Mouse (Mus musculus): ENCODE results near the gene Cenpb. TPM values are rescaled to one million over a fixed set of nuclear protein-coding genes. Genes with fewer than 3 reads are reported as not detected.

The Cenpb gene
- polyA plus RNA-seq, 1 experiment from 2014 or later: 9.7 TPM

DNA sequence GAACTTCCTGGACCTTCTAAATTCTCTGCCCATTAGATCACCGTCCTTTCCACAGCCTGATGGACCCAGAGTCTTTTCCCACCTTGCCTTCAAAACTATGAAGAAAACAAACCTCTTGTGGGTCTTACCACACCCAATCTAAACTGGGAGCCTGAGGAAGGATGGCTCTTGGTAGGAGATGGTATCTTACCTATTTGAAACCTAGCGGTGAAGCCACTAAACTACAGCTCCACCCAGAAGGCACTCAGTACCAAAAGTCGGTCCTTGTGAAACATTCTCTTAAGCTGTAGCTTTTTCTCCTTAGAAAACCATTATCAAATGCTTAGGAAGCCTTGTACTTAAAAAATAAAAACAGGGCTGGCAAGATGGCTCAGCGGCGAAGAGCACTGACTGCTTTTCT lies 8.4 kb upstream of the Cenpb start:
- DNase-seq (ENCODE audit: low spot score): no peak
- Histone ChIP-seq H3K36me3 (ENCODE audit: control insufficient read depth, insufficient read depth, low read length) (peaks cover 17% of the 10 kb centered on the region), H3K9me3 (replicated peaks; ENCODE audit: control insufficient read depth, low read length) (no peaks in the 10 kb centered on the region), H3K9ac (ENCODE audit: low read length) (no peak overlapping the region), H3K27me3 (replicated peaks; ENCODE audit: control insufficient read depth, insufficient read depth, low read length) (no peaks in the 10 kb centered on the region), H3K4me2 (ENCODE audit: low read length) (peak overlapping the region; percentile 82), H3K4me1 (ENCODE audit: control insufficient read depth, insufficient read depth, low read length) (peaks cover 26% of the 10 kb centered on the region), H3K4me3 (ENCODE audit: low read depth, low read length) (no peak overlapping the region), H3K27ac (ENCODE audit: low read depth, low read length) (no peak overlapping the region)
- ATAC-seq: no peak
- WGBS: 95% methylated on average over 5 of the region's 5 CpGs

DNA sequence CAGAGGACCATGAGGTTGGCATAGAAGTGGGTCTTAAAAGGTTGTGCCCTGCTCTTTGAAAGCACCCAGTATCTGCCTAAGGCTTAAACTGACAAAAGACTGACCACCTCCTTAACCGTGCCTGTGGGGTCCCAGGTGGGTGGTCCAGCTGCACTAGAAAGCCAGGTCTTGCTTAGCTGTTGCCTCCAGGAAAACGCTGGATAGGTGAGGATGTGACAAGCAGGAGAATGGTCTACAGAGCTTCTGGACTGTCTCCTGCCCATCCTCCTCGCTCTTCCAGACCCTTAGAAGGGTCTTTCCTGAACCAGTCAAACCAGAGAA lies 7.7 kb upstream of the Cenpb start:
- 8% methylated on average over 3 of the region's 3 CpGs for WGBS
- H3K9me3 ChIP-seq (replicated peaks; ENCODE audit: control insufficient read depth, low read length): no peaks in the 10 kb centered on the region
- DNase-seq (ENCODE audit: low spot score) (no peak), ATAC-seq (no peak)
- H3K27me3 ChIP-seq (replicated peaks; ENCODE audit: control insufficient read depth, insufficient read depth, low read length): no peaks in the 10 kb centered on the region
- H3K9ac ChIP-seq (ENCODE audit: low read length): peak overlapping the region; percentile 78
- H3K27ac ChIP-seq (ENCODE audit: low read depth, low read length): no peak overlapping the region
- peaks cover 9% of the 10 kb centered on the region for H3K36me3 ChIP-seq (ENCODE audit: control insufficient read depth, insufficient read depth, low read length)
- peak overlapping the region; percentile 82 for H3K4me2 ChIP-seq (ENCODE audit: low read length)
- peak overlapping the region; percentile 60 for H3K4me3 ChIP-seq (ENCODE audit: low read depth, low read length)
- peaks cover 26% of the 10 kb centered on the region for H3K4me1 ChIP-seq (ENCODE audit: control insufficient read depth, insufficient read depth, low read length)

DNA sequence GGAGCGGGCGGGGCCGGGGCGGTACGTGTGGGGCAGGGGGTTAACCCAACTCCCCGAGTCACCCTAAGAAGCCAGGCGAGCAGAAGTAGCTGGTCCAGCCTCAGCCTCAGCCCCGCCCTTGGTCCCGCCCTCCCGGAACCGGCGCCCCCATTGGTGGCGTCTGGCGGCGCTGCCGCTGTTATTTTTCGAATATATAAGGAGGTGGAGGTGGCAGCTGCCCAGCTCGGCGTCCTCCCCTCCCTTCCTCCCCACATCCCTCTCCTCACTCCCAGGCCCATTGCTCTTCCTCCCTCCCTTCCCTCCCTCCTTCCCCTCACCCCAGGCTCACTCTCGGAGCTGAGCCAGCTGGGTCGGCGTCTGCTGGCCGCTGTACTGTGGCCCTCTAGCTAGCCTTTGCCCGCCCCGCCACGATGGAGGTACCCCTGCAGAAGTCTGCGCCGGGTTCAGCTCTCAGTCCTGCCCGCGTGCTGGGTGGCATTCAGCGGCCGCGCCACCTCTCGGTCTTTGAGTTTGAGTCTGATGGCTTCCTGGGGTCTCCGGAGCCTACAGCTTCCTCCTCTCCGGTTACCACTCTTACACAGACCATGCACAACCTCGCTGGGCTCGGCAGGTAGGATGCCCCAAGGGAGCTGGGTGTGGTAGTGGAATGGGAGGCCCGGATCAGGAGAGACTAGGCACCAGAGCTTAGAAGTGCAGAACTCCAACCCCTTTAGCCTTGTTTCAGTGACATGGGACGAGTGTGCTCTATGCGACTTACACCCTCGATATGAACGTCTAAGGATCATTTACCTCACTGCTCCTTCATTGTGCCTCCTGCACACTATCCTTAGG lies 7.1 kb upstream of the Cenpb start, which contains the start of the genes Cdc25b and Spef1:
Gene Cdc25b, plus strand, starts transcription at position 179 of the 831 bp plus-strand sequence.
Gene Spef1, minus strand, starts transcription at position 512 of the 831 bp plus-strand sequence.
- Histone ChIP-seq H3K4me3 (ENCODE audit: low read depth, low read length) (peak within 1 kb of the TSS; percentile 60), H3K36me3 (ENCODE audit: control insufficient read depth, insufficient read depth, low read length) (peaks cover 7% of the 10 kb centered on the region; the same call in 1 of the 2 replicates), H3K9ac (ENCODE audit: low read length) (peak within 1 kb of the TSS; percentile 78), H3K27ac (ENCODE audit: low read depth, low read length) (peak within 1 kb of the TSS; percentile 67), H3K4me1 (ENCODE audit: control insufficient read depth, insufficient read depth, low read length) (peaks cover 26% of the 10 kb centered on the region), H3K27me3 (replicated peaks; ENCODE audit: control insufficient read depth, insufficient read depth, low read length) (no peaks in the 10 kb centered on the region), H3K4me2 (ENCODE audit: low read length) (peak within 1 kb of the TSS; percentile 82), H3K9me3 (replicated peaks; ENCODE audit: control insufficient read depth, low read length) (no peaks in the 10 kb centered on the region)
- DNase-seq (ENCODE audit: low spot score) (peak; percentile 88), ATAC-seq (peak; percentile 87)
- WGBS: under 1% methylated on average over 43 of the region's 43 CpGs

DNA sequence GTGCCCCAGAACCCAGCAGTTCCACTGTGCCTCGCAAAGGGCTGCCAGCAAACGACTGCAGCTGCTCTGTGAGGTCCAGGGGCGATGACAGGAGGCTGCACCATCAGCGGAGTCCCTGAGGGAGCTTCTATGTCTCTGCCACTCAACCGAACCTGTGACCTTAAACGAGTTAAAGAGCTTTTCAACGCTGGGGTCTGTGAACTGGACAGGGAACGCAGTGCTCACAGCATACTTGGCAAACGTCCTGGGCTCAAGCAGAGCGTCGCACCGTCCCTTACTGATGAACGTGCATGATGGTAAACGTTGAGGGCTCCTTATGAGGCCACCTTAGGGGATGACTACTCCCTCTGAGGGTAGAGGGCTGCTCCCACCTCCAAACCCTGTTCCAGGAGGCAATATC lies 6.5 kb upstream of the Cenpb start:
- DNase-seq (ENCODE audit: low spot score) (no peak), ATAC-seq (0 out of 2 replicates have a peak, but pooled peaks have one; percentile 0)
- Histone ChIP-seq H3K4me3 (ENCODE audit: low read depth, low read length) (peak overlapping the region; percentile 60), H3K27ac (ENCODE audit: low read depth, low read length) (no peak overlapping the region), H3K9ac (ENCODE audit: low read length) (peak overlapping the region; percentile 78), H3K36me3 (ENCODE audit: control insufficient read depth, insufficient read depth, low read length) (peaks cover under 1% of the 10 kb centered on the region; the same call in 1 of the 2 replicates), H3K4me2 (ENCODE audit: low read length) (peak overlapping the region; percentile 82), H3K27me3 (replicated peaks; ENCODE audit: control insufficient read depth, insufficient read depth, low read length) (no peaks in the 10 kb centered on the region), H3K4me1 (ENCODE audit: control insufficient read depth, insufficient read depth, low read length) (peaks cover 24% of the 10 kb centered on the region), H3K9me3 (replicated peaks; ENCODE audit: control insufficient read depth, low read length) (no peaks in the 10 kb centered on the region)
- WGBS: 2% methylated on average over 14 of the region's 14 CpGs

DNA sequence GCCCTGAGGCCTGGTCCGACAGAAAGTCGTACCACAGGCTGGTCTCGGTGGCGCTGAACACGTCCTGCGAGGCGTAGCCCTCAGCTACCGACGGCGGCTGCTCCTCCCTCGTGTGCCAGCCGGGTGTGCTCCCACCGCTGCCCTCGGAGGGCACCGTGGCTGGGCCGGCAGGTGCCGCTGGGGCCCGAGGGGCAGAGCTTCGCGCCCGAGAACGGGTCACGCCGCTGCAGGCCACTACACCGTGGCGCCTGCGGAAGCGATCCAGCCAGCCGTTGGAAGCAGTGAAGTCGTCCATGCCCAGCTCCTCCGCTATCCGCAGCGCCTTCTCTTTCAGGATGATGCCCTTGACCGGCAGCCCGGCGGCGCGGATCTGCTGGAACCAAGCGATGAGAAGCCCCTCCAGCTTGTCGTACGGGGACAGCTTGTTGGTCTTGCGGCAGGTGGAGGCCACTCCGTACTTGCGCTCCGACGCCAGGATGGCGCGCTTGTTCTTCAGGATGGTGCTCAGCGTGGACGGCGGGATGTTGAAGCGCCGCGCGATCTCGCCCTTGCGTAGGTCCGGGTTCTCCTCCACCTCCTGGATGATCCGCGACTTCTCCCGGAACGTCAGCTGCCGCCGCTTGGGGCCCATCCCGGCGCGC lies 501 bp downstream of the Cenpb start:
- peak; percentile 75 for DNase-seq (ENCODE audit: low spot score)
- peaks cover 11% of the 10 kb centered on the region for H3K36me3 ChIP-seq (ENCODE audit: control insufficient read depth, insufficient read depth, low read length)
- H3K27me3 ChIP-seq (replicated peaks; ENCODE audit: control insufficient read depth, insufficient read depth, low read length): no peaks in the 10 kb centered on the region
- peak; percentile 53 for ATAC-seq
- H3K4me1 ChIP-seq (ENCODE audit: control insufficient read depth, insufficient read depth, low read length): peaks cover 30% of the 10 kb centered on the region
- H3K27ac ChIP-seq (ENCODE audit: low read depth, low read length): peak overlapping the region; percentile 96
- WGBS: under 1% methylated on average over 65 of the region's 67 CpGs
- H3K9ac ChIP-seq (ENCODE audit: low read length): peak overlapping the region; percentile 96
- peak overlapping the region; percentile 91 for H3K4me3 ChIP-seq (ENCODE audit: low read depth, low read length)
- peak overlapping the region; percentile 69 for H3K4me2 ChIP-seq (ENCODE audit: low read length)
- no peaks in the 10 kb centered on the region for H3K9me3 ChIP-seq (replicated peaks; ENCODE audit: control insufficient read depth, low read length)

DNA sequence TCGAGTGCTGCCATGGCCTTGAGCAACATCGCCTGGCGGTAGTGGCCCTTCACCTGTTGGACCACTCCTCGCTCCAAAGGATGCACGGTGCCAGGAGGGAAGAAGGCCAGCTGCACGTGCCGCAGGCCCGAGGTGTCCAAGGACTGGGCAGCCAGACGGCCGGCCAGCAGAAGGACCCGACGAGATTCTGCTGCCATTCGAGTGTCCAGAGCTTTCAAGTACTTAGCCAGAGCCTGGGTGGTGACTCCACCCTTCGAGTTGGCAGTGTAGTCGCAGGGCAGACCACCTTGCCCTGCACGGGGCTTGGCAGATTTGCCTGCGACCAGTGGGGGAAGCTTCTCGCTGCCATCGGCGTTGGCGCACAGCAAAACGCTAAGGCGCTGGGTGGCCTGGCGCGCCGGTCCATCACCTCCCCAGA lies 1.0 kb downstream of the Cenpb start:
- ATAC-seq (0 out of 2 replicates have a peak, but pooled peaks have one; percentile 1), DNase-seq (ENCODE audit: low spot score) (peak; percentile 32)
- Histone ChIP-seq H3K4me3 (ENCODE audit: low read depth, low read length) (peak overlapping the region; percentile 91), H3K9me3 (replicated peaks; ENCODE audit: control insufficient read depth, low read length) (no peaks in the 10 kb centered on the region), H3K36me3 (ENCODE audit: control insufficient read depth, insufficient read depth, low read length) (peaks cover 11% of the 10 kb centered on the region), H3K27me3 (replicated peaks; ENCODE audit: control insufficient read depth, insufficient read depth, low read length) (no peaks in the 10 kb centered on the region), H3K4me1 (ENCODE audit: control insufficient read depth, insufficient read depth, low read length) (peaks cover 36% of the 10 kb centered on the region), H3K9ac (ENCODE audit: low read length) (peak overlapping the region; percentile 96), H3K27ac (ENCODE audit: low read depth, low read length) (peak overlapping the region; percentile 96), H3K4me2 (ENCODE audit: low read length) (peak overlapping the region; percentile 69)
- 24% methylated on average over 26 of the region's 26 CpGs for WGBS

DNA sequence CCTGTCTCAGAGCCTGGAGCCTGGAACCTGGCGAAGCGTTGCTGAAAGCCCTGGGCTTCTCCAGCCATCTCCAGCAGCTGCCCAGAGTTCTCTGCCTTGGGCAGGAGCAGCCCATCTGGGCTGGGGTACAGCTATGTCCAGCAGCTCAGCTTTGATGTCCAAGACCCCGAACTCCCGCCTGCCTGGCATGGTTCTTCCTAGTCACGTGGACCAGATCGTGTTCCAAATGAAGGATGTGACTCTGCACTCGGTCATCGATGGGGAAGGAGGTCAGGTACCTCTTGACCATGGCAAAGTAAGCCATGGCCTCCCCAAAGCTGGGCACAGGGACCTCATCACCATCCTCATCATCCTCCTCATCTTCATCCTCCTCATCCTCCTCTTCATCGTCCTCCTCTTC lies 1.9 kb downstream of the Cenpb start:
- no peak for DNase-seq (ENCODE audit: low spot score)
- peaks cover 11% of the 10 kb centered on the region for H3K36me3 ChIP-seq (ENCODE audit: control insufficient read depth, insufficient read depth, low read length)
- H3K27me3 ChIP-seq (replicated peaks; ENCODE audit: control insufficient read depth, insufficient read depth, low read length): no peaks in the 10 kb centered on the region
- peak overlapping the region; percentile 69 for H3K4me2 ChIP-seq (ENCODE audit: low read length)
- no peaks in the 10 kb centered on the region for H3K9me3 ChIP-seq (replicated peaks; ENCODE audit: control insufficient read depth, low read length)
- H3K9ac ChIP-seq (ENCODE audit: low read length): peak overlapping the region; percentile 51
- peak overlapping the region; percentile 91 for H3K4me3 ChIP-seq (ENCODE audit: low read depth, low read length)
- H3K4me1 ChIP-seq (ENCODE audit: control insufficient read depth, insufficient read depth, low read length): peaks cover 36% of the 10 kb centered on the region
- 88% methylated on average over 9 of the region's 9 CpGs for WGBS
- no peak for ATAC-seq
- no peak overlapping the region for H3K27ac ChIP-seq (ENCODE audit: low read depth, low read length)

DNA sequence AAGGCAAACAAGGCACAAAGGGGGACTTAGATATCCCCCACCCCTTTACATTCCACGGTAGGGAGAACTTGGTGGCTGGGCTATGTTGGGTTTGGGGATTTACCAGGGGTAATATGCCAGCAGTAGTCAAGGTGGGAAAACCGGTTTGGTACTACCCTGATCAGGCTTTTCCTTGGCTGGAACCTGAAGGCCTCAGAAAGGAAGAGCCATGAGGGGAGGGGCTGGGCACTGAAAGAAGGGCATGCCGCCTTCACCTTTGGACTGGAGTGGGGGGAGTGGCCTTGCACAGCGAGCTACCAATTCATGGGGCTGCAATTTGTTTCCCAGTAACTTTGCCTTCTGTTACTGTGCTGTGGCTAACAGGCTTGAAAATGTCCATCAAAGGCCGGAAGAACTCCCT lies 3.4 kb downstream of the Cenpb start:
- Histone ChIP-seq H3K4me1 (ENCODE audit: control insufficient read depth, insufficient read depth, low read length) (peaks cover 36% of the 10 kb centered on the region), H3K27me3 (replicated peaks; ENCODE audit: control insufficient read depth, insufficient read depth, low read length) (peaks cover 11% of the 10 kb centered on the region), H3K9me3 (replicated peaks; ENCODE audit: control insufficient read depth, low read length) (no peaks in the 10 kb centered on the region), H3K36me3 (ENCODE audit: control insufficient read depth, insufficient read depth, low read length) (peaks cover 14% of the 10 kb centered on the region), H3K4me2 (ENCODE audit: low read length) (peak overlapping the region; percentile 69; the same call in 1 of the 2 replicates), H3K4me3 (ENCODE audit: low read depth, low read length) (0 out of 2 replicates have a peak overlapping the region, but pooled peaks have one; percentile 10), H3K9ac (ENCODE audit: low read length) (no peak overlapping the region; the same call in 1 of the 2 replicates), H3K27ac (ENCODE audit: low read depth, low read length) (no peak overlapping the region)
- DNase-seq (ENCODE audit: low spot score) (no peak), ATAC-seq (no peak)
- WGBS: 67% methylated on average over 5 of the region's 5 CpGs
